Mouse (Mus musculus) bone marrow, adult 2 months (tissue): Measurements from ENCODE around the gene Ube2s. TPM values are rescaled to one million over a fixed set of nuclear protein-coding genes. Genes with fewer than 3 reads are reported as not detected.

Experiments
- H3K27ac ChIP-seq: fragments of 200-500 bp; 2 replicates; pipeline ENCODE4 v1.5.1; 2012; ENCODE audit warnings: low read depth, mild to moderate bottlenecking, control low read depth, inconsistent platforms, low read length; ENCODE audit not compliant: control insufficient read depth, poor library complexity, insufficient read depth
- H3K4me1 ChIP-seq: fragments of 200-500 bp; 2 replicates; pipeline ENCODE4 v1.6.1; 2011; ENCODE audit warnings: low read length; ENCODE audit not compliant: control insufficient read depth, insufficient read depth
- H3K4me3 ChIP-seq: fragments of 200-500 bp; replicated peaks from 2 replicates; pipeline ENCODE3; 2011; ENCODE audit warnings: mild to moderate bottlenecking, low read depth, low read length, control low read depth; ENCODE audit not compliant: control insufficient read depth
- CTCF ChIP-seq: fragments of 200-500 bp; IDR thresholded peaks from 2 replicates; pipeline ENCODE4 v1.5.1; 2011; ENCODE audit warnings: low read length, control low read depth; ENCODE audit not compliant: control insufficient read depth, insufficient read depth
- POLR2A ChIP-seq: fragments of 200-500 bp; IDR thresholded peaks from 2 replicates; pipeline ENCODE4 v1.6.1; 2011; ENCODE audit warnings: low read depth, mild to moderate bottlenecking, control low read depth, low read length, borderline replicate concordance; ENCODE audit not compliant: control insufficient read depth
- WGBS: fragments of 180-500 bp; shearing (Covaris S2); methylation state at CpG from one replicate; pipeline ENCODE4 v1.1.7; 2018; 5-methylcytosine and 5-hydroxymethylcytosine counted together
- polyA plus RNA-seq: library from polyadenylated mRNA; stranded (reverse); fragments of >200 nt; gene quantifications from 2 replicates; pipeline ENCODE4 v1.2.4, GENCODE M21; 2011; ENCODE audit warnings: low replicate concordance; ENCODE audit not compliant: missing spikeins, insufficient read depth, insufficient read length

Ube2s gene
- polyA plus RNA-seq, 1 experiment: 367 TPM

DNA sequence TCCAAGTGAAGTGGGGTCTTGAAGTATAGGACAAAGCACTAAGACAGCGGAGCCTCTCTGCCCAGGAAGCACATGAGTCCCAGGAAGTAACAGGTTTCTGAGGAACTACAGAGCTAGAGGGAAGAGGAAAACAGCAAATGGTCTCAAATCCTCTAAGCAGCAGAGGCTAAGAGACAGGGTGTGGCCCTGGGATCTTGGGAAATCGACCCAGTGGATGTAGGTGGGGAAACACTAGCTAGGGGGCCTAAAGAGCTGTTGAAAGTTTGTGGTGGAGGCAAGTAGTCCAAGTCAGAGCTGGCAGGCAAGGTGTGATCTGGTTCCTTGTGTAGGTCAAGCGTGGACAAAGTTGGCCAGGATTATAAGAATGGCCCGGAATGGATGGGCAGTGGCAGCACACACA, 64.1 kb downstream of the Ube2s start:
- 57% methylated on average over 4 of the region's 4 CpGs for WGBS
- peak overlapping the region; percentile 40 for H3K27ac ChIP-seq
- H3K4me1 ChIP-seq: peaks cover 11% of the 10 kb centered on the region

DNA sequence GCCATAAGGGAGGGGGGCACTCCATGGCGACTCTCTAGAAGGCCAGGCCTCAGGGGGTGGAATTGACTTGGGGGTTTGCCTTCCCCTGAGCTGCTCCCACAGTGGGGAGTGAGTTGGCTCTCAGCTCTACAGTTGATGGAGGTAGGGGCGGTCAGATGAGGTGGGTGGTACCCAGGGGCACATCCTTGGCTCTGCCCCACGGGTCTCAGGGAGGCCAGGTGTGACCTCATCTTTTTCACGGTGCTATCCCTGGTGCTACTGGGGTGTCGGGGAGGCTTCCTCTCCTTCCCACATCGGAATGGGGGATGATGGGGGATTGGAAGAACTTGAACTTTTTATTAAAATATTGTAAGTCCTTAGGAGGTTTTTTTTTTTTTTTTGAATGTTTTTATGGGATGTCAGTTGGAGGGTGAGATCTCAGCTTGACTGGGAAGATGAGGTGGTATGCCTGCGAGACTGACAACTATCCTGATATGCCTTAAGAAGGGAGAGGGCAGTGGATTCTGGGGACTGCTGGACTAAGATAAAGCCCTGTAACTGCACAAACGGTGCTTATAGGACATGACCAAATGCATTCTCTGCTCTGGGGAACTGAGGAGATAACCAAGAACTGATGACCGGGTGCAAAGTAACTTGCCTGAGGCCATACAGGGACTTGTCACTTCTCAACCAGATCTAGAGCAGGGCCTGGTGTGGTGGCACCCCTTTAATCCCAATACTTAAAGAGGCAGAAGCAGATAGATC, 65.1 kb downstream of the Ube2s start:
- no peak overlapping the region for H3K4me3 ChIP-seq
- H3K4me1 ChIP-seq: peaks cover 11% of the 10 kb centered on the region
- WGBS: 65% methylated on average over 9 of the region's 9 CpGs
- TF ChIP-seq CTCF: no peak
- TF ChIP-seq POLR2A: no peak
- peak overlapping the region; percentile 53 for H3K27ac ChIP-seq

More for the DNA sequence above, 64.1 kb downstream of the Ube2s start:
- H3K4me3 ChIP-seq: no peak overlapping the region
- TF ChIP-seq CTCF (no peak), POLR2A (no peak)

DNA sequence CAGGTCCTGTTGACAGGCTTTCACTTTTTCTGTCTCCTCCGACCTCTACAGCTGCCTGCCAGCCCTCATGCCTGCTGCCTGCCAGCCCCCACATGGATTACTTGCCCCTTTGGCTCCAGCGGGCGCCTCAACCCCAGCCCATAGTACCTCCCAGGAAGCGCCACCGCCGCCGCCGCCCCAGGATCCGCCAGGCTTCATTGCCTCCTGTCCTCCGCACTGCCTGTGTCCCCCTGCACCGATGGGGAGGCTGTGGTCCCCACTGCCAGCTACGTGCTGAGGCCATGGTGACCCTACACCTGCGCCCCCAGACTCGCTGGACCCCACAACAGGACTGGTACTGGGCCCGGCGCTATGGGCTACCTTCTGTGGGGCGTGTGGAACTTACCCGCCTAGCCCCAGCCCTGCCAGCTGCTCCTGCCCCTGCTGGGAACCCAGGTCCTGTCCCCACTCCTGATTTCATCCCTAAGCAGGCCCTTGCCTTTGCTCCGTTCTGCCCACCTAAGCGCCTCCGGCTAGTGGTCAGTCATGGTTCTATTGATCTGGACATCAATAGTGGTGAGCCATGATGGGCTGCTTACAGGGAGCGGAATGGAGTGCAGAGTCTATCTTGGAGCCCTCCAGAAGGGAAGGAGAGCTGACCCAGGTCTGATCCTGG, 65.9 kb downstream of the Ube2s start:
- TF ChIP-seq CTCF (no peak), POLR2A (no peak)
- peaks cover 11% of the 10 kb centered on the region for H3K4me1 ChIP-seq
- WGBS: 88% methylated on average over 22 of the region's 22 CpGs
- no peak overlapping the region for H3K4me3 ChIP-seq
- H3K27ac ChIP-seq: peak overlapping the region; percentile 16; the same call in 1 of the 2 replicates

DNA sequence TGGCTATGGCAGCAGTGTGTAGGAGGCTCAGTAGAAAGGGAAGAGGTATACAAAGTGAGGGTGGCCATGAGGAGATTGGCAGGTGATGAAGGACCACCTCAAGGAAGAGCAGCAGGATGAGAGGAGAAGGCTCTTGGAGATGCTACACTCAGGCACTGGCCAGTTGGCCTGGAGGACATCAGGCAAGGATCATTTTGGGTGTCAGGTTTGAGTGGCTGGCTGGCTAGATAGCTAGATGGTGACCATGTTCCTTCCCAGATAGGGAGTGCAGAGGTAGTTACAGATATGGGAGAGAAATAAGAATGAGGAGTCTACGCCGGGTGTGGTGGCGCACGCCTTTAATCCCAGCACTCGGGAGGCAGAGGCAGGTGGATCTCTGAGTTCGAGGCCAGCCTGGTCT, 67.5 kb downstream of the Ube2s start:
- TF ChIP-seq CTCF: no peak
- no peak for TF ChIP-seq POLR2A
- no peak overlapping the region for H3K4me3 ChIP-seq
- 82% methylated on average over 6 of the region's 6 CpGs for WGBS
- peaks cover 11% of the 10 kb centered on the region for H3K4me1 ChIP-seq
- H3K27ac ChIP-seq: 0 out of 2 replicates have a peak overlapping the region, but pooled peaks have one; percentile 19

Other genes starting within 250 kb of the Ube2s start
- gene Ptprh, start 208.5 kb downstream of the Ube2s start, polyA plus RNA-seq: not detected in 2 replicates
- gene Tmem86b, start 181.2 kb downstream of the Ube2s start, polyA plus RNA-seq: 36.2 and 42.5 TPM in 2 replicates
- gene Ppp6r1, start 153.6 kb downstream of the Ube2s start, polyA plus RNA-seq: 53.3 and 89.0 TPM in 2 replicates
- 11.7 and 19.8 TPM in 2 replicates for gene Hspbp1, start 127.5 kb downstream of the Ube2s start, polyA plus RNA-seq
- 3.7 TPM in 1 of 2 replicates, not detected in the other for gene Brsk1, start 122.0 kb downstream of the Ube2s start, polyA plus RNA-seq
- 5.1 and 7.2 TPM in 2 replicates for gene Tmem150b, start 87.3 kb downstream of the Ube2s start, polyA plus RNA-seq
- 98.4 and 144 TPM in 2 replicates for gene Kmt5c, start 72.5 kb downstream of the Ube2s start, polyA plus RNA-seq
- gene Cox6b2, start 59.5 kb downstream of the Ube2s start, polyA plus RNA-seq: 169 and 179 TPM in 2 replicates
- not detected in 2 replicates for gene Fam71e2, start 41.3 kb downstream of the Ube2s start, polyA plus RNA-seq
- gene Il11, start 29.7 kb downstream of the Ube2s start, polyA plus RNA-seq: not detected in 2 replicates
- gene Tmem190, start 29.7 kb downstream of the Ube2s start, polyA plus RNA-seq: not detected in 2 replicates
- gene Tmem238, start 22.9 kb downstream of the Ube2s start, polyA plus RNA-seq: 3.9 and 12.0 TPM in 2 replicates
- gene Rpl28, start 19.7 kb downstream of the Ube2s start, polyA plus RNA-seq: 441 and 887 TPM in 2 replicates
- 0.25 and 0.67 TPM in 2 replicates for gene Shisa7, start 32.1 kb upstream of the Ube2s start, polyA plus RNA-seq
- gene Isoc2b, start 57.7 kb upstream of the Ube2s start, polyA plus RNA-seq: 3.9 and 12.4 TPM in 2 replicates
- 10.7 and 21.3 TPM in 2 replicates for gene Isoc2a, start 64.6 kb upstream of the Ube2s start, polyA plus RNA-seq
- gene Gm36210, start 93.9 kb upstream of the Ube2s start, polyA plus RNA-seq: not detected in 2 replicates
- gene Zfp628, start 102.6 kb upstream of the Ube2s start, polyA plus RNA-seq: 7.6 and 10.6 TPM in 2 replicates
- 1.4 and 2.8 TPM in 2 replicates for gene Nat14, start 109.4 kb upstream of the Ube2s start, polyA plus RNA-seq
- 0.70 and 1.5 TPM in 2 replicates for gene Ssc5d, start 113.2 kb upstream of the Ube2s start, polyA plus RNA-seq
- not detected in 2 replicates for gene Sbk2, start 151.8 kb upstream of the Ube2s start, polyA plus RNA-seq
- gene Sbk3, start 158.6 kb upstream of the Ube2s start, polyA plus RNA-seq: not detected in 2 replicates
- gene Zfp579, start 183.6 kb upstream of the Ube2s start, polyA plus RNA-seq: 13.5 and 44.8 TPM in 2 replicates
- gene Zfp524, start 201.8 kb upstream of the Ube2s start, polyA plus RNA-seq: 12.6 and 15.8 TPM in 2 replicates
- gene Fiz1, start 202.1 kb upstream of the Ube2s start, polyA plus RNA-seq: 10.9 and 18.9 TPM in 2 replicates
- not detected in 2 replicates for gene Gm44973, start 202.9 kb upstream of the Ube2s start, polyA plus RNA-seq
- 23.9 and 30.4 TPM in 2 replicates for gene Zfp865, start 207.8 kb upstream of the Ube2s start, polyA plus RNA-seq
- not detected in 2 replicates for gene Ccdc106, start 208.0 kb upstream of the Ube2s start, polyA plus RNA-seq
- gene 4632433K11Rik, start 221.5 kb upstream of the Ube2s start, polyA plus RNA-seq: 1.5 TPM in 1 of 2 replicates, not detected in the other
- 0.90 and 2.3 TPM in 2 replicates for gene Zfp784, start 225.9 kb upstream of the Ube2s start, polyA plus RNA-seq
- 2.7 and 4.6 TPM in 2 replicates for gene Zfp580, start 238.9 kb upstream of the Ube2s start, polyA plus RNA-seq
- 177 and 222 TPM in 2 replicates for gene U2af2, start 249.6 kb upstream of the Ube2s start, polyA plus RNA-seq